11 mouse cellular contexts compared by ENCODE assay signal in genomic region chr14:27810790-27811189, GRCm38 (mm10).
A peak's percentile ranks its signal among the peaks of the same experiment; 100 is the strongest.
DNase-seq lines count a peak whose midpoint lies in the region; ATAC-seq lines count a peak whose summit lies in the region.
"Had no signal": no experiment of that assay in that cellular context is flagged by ENCODE, and none has a peak within 500 bp of the region (broad histone marks: within the 10 kb centered on the region; RNA-seq: fewer than 3 reads in every experiment).

No protein-coding gene starts in this region.

- H3K9me3 ChIP-seq in neural tube, embryonic 15.5 days (replicated peaks) = no peaks in the 10 kb centered on the region
- H3K9me3 ChIP-seq: heart, embryonic 10.5 days; kidney, embryonic 15.5 days had no signal

- peak; percentile 47 to 59 for DNase-seq in left cerebral cortex, adult 18-20 months (ENCODE audit: low spot score in 2 of 2)
- DNase-seq in left cerebral cortex, postnatal 10 days (ENCODE audit: extremely low spot score in 1 of 2, low spot score in 2 of 2) = no peak
- DNase-seq in NIH3T3 (ENCODE audit: low read depth) = peak; percentile 29
- DNase-seq in adrenal gland, postnatal 36 days = peak; percentile 48 to 50
- DNase-seq in layer of hippocampus, adult 9-11 months = peak; percentile 73
- no peak for DNase-seq in cerebellum, adult 9-10 months
- no peak for DNase-seq in spleen, postnatal 10 days (ENCODE audit: low spot score in 2 of 2)
- DNase-seq: cerebellum, postnatal 14 days had no signal

- no peak overlapping the region for H3K27ac ChIP-seq in neural tube, embryonic 15.5 days (replicated peaks)
- H3K27ac ChIP-seq: heart, embryonic 10.5 days; kidney, embryonic 15.5 days had no signal

- no peaks in the 10 kb centered on the region for H3K27me3 ChIP-seq in neural tube, embryonic 15.5 days (replicated peaks)

- no peak overlapping the region for H3K4me2 ChIP-seq in neural tube, embryonic 15.5 days
- H3K4me2 ChIP-seq: kidney, embryonic 15.5 days had no signal

- H3K36me3 ChIP-seq in neural tube, embryonic 15.5 days = no peaks in the 10 kb centered on the region
- H3K36me3 ChIP-seq: heart, embryonic 10.5 days; kidney, embryonic 15.5 days had no signal

- 0 out of 2 replicates have a peak, but pooled peaks cover 3% of the 10 kb centered on the region for H3K4me1 ChIP-seq in neural tube, embryonic 15.5 days
- H3K4me1 ChIP-seq: kidney, embryonic 15.5 days had no signal

- no peak for ATAC-seq in neural tube, embryonic 15.5 days (ENCODE audit: low FRiP score)

- intact Hi-C loops in left cerebral cortex, postnatal 10 days (cut with DNase I) = no loop called here

- WGBS in neural tube, embryonic 15.5 days = 39% methylated on average over 7 of the region's 7 CpGs

- no peak overlapping the region for H3K9ac ChIP-seq in neural tube, embryonic 15.5 days (replicated peaks)
- H3K9ac ChIP-seq: kidney, embryonic 15.5 days had no signal

- H3K4me3 ChIP-seq in neural tube, embryonic 15.5 days (replicated peaks) = no peak overlapping the region
- H3K4me3 ChIP-seq: heart, embryonic 10.5 days; kidney, embryonic 15.5 days had no signal

Comparison
In these comparisons a context has a peak if more than half of its experiments do, and no peak if none do; other contexts are left out.
1. DNase-seq: peak in left cerebral cortex, adult 18-20 months (2 of 2), NIH3T3 (single experiment), adrenal gland, postnatal 36 days (2 of 2) and layer of hippocampus, adult 9-11 months (single experiment); none in left cerebral cortex, postnatal 10 days (0 of 2), cerebellum, adult 9-10 months (single experiment) and spleen, postnatal 10 days (0 of 2).